Mouse (Mus musculus): ENCODE measurements around the gene Gprc5c. TPM values are rescaled to one million over a fixed set of nuclear protein-coding genes. Genes with fewer than 3 reads are reported as not detected.

Gene Gprc5c
- total and polyA plus RNA-seq, 3 experiments, result not detected

- TF ChIP-seq SMC3 (IDR thresholded peaks at IDR 0.05; ENCODE audit: low read depth, low read length) (no peak), MAFK (IDR thresholded peaks at IDR 0.05; ENCODE audit: insufficient replicate concordance, low read length) (no peak), NELFE (IDR thresholded peaks at IDR 0.05; ENCODE audit: low read depth, low read length) (no peak), RCOR1 (conservative IDR thresholded peaks at IDR 0.05; ENCODE audit: low read depth, low read length) (no peak), USF1 (IDR thresholded peaks at IDR 0.05; ENCODE audit: low read depth, low read length) (peak; percentile 55; the same call in 1 of the 2 replicates)
Observed at GRCm38 (mm10) chr11:114898026-114898425, 47.1 kb downstream of the Gprc5c start (continued).

DNA sequence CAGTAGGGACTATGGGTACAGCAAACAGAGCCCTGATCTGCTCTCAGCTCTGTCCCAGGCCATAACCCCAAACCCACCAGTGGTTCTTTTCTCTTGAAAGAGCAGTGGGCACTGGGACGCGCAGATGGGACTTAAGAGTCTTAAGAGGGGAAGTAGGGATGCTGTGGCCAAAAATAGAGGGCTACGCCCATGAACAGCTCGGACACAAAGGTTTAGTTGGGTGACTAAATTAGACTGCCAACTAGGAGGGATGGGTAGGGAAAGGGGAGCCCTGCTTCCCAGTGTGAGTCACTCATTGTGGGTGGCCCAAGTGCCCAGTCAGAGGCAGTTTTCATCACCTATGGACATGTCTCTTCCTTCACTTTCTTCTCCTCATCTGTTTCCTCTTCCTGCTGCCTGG is 52.3 kb downstream of the Gprc5c start:
- H3K4me1 ChIP-seq (ENCODE audit: control insufficient read depth in 1 of 2, insufficient read depth in 2 of 2), result peaks cover 4 to 14% of the 10 kb centered on the region in 2 experiments
- DNase-seq (ENCODE audit: extremely low read depth), result no peak
- H3K79me2 ChIP-seq (replicated peaks; ENCODE audit: control insufficient read depth, extremely low read depth, insufficient read depth, poor library complexity, severe bottlenecking), result no peaks in the 10 kb centered on the region
- no peak overlapping the region for H3K27ac ChIP-seq (ENCODE audit: insufficient read depth, low read depth)
- no peak overlapping the region for H3K4me2 ChIP-seq (ENCODE audit: insufficient read depth, low read depth, poor library complexity, severe bottlenecking)
- in situ Hi-C loops (cut with MboI; ENCODE audit: low pct_ligation_motif_present, low pct_unique_long_range_greater_than_20kb, low sequenced_read_pairs), result no loop called here
- H3K4me3 ChIP-seq (replicated peaks in 1 of 3; ENCODE audit: low read depth in 2 of 3, low read length in 2 of 3, poor library complexity in 1 of 3), result no peak overlapping the region
- no peaks in the 10 kb centered on the region for H3K9me3 ChIP-seq (replicated peaks; ENCODE audit: low read length)
- no peak for TF ChIP-seq JUN (IDR thresholded peaks at IDR 0.05; ENCODE audit: insufficient read depth, low read depth, low read length)
- TF ChIP-seq RAD21 (IDR thresholded peaks at IDR 0.05; ENCODE audit: low read depth, low read length), result no peak
- no peak for TF ChIP-seq ETS1 (conservative IDR thresholded peaks at IDR 0.05; ENCODE audit: low read depth, low read length)
- TF ChIP-seq ZNF384 (IDR thresholded peaks at IDR 0.05; ENCODE audit: low read depth, low read length), result no peak
- no peak for TF ChIP-seq USF1 (IDR thresholded peaks at IDR 0.05; ENCODE audit: low read depth, low read length)
- no peak for TF ChIP-seq ZKSCAN1 (IDR thresholded peaks at IDR 0.05; ENCODE audit: borderline replicate concordance, low read depth, low read length)
- TF ChIP-seq MAFK (IDR thresholded peaks at IDR 0.05; ENCODE audit: insufficient replicate concordance, low read length), result no peak
- H3K36me3 ChIP-seq (replicated peaks in 1 of 2; ENCODE audit: control insufficient read depth in 1 of 2, insufficient read depth in 1 of 2, low read length in 1 of 2), result no peaks in the 10 kb centered on the region
- no peak overlapping the region for H3K9ac ChIP-seq (ENCODE audit: insufficient read depth, low read depth)
- dilution Hi-C loops (cut with MboI; ENCODE audit: extremely low pct_ligation_motif_present, extremely low pct_unique_long_range_greater_than_20kb, low sequenced_read_pairs), result no loop called here
- peaks cover 2% of the 10 kb centered on the region for H3K27me3 ChIP-seq (replicated peaks)

DNA sequence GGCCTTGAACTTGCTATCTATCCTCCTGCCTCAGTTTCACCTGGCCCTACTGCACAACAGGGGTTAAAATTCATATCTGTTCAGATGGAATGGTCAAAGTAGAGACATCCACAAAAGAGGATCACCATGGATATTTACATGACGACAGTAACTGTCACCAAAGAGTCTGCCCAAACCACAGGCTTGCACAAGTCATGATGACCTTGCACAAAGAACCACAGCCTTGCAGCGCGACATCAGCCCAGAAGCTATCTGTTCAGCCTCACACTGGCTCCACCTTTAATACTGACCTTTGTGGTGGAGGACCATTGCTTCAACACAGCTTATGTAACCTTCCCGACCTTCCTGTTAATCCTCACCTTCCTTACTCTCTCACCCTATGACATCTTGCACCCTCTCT is 56.6 kb downstream of the Gprc5c start:
- Histone ChIP-seq H3K9me3 (replicated peaks; ENCODE audit: low read length) (no peaks in the 10 kb centered on the region), H3K4me1 (ENCODE audit: control insufficient read depth in 1 of 2, insufficient read depth in 2 of 2) (peaks cover 0 to 4% of the 10 kb centered on the region in 2 experiments; a peak in 1 of 4 replicates), H3K79me2 (replicated peaks; ENCODE audit: control insufficient read depth, extremely low read depth, insufficient read depth, poor library complexity, severe bottlenecking) (no peaks in the 10 kb centered on the region), H3K27ac (ENCODE audit: insufficient read depth, low read depth) (no peak overlapping the region), H3K36me3 (replicated peaks in 1 of 2; ENCODE audit: control insufficient read depth in 1 of 2, insufficient read depth in 1 of 2, low read length in 1 of 2) (no peaks in the 10 kb centered on the region), H3K27me3 (replicated peaks) (peaks cover 2% of the 10 kb centered on the region), H3K9ac (ENCODE audit: insufficient read depth, low read depth) (no peak overlapping the region), H3K4me3 (replicated peaks in 1 of 3; ENCODE audit: low read depth in 2 of 3, low read length in 2 of 3, poor library complexity in 1 of 3) (no peak overlapping the region), H3K4me2 (ENCODE audit: insufficient read depth, low read depth, poor library complexity, severe bottlenecking) (no peak overlapping the region)
- no peak for TF ChIP-seq GABPA (IDR thresholded peaks at IDR 0.05; ENCODE audit: insufficient replicate concordance, low read depth, low read length)
- TF ChIP-seq JUN (IDR thresholded peaks at IDR 0.05; ENCODE audit: insufficient read depth, low read depth, low read length), result no peak
- no peak for TF ChIP-seq USF1 (IDR thresholded peaks at IDR 0.05; ENCODE audit: low read depth, low read length)
- no peak for TF ChIP-seq SMC3 (IDR thresholded peaks at IDR 0.05; ENCODE audit: low read depth, low read length)
- TF ChIP-seq IRF4 (IDR thresholded peaks at IDR 0.05; ENCODE audit: low read depth, low read length), result no peak
- TF ChIP-seq JUND (conservative IDR thresholded peaks at IDR 0.05; ENCODE audit: low read depth, low read length), result no peak
- no peak for TF ChIP-seq ETS1 (conservative IDR thresholded peaks at IDR 0.05; ENCODE audit: low read depth, low read length)
- no peak for TF ChIP-seq KAT2A (IDR thresholded peaks at IDR 0.05; ENCODE audit: insufficient replicate concordance, low read length)
- no peak for TF ChIP-seq HCFC1 (IDR thresholded peaks at IDR 0.05; ENCODE audit: low read depth, low read length)
- TF ChIP-seq BHLHE40 (IDR thresholded peaks at IDR 0.05; ENCODE audit: low read depth, low read length), result no peak
- no peak for TF ChIP-seq MAX (IDR thresholded peaks at IDR 0.05; ENCODE audit: low read length)
- no peak for TF ChIP-seq RAD21 (IDR thresholded peaks at IDR 0.05; ENCODE audit: low read depth, low read length)
- no peak for TF ChIP-seq TBP (conservative IDR thresholded peaks at IDR 0.05; ENCODE audit: low read depth, low read length)
- TF ChIP-seq RCOR1 (conservative IDR thresholded peaks at IDR 0.05; ENCODE audit: low read depth, low read length), result no peak
- TF ChIP-seq CTCF (conservative IDR thresholded peaks at IDR 0.05 in 1 of 2, IDR thresholded peaks at IDR 0.05 in 1 of 2; ENCODE audit: low read depth in 2 of 2, low read length in 2 of 2), result no peak
- no peak for TF ChIP-seq CHD1 (IDR thresholded peaks at IDR 0.05; ENCODE audit: low read depth, low read length)
- TF ChIP-seq E2F4 (IDR thresholded peaks at IDR 0.05; ENCODE audit: insufficient replicate concordance, low read depth, low read length), result no peak
- TF ChIP-seq ZNF384 (IDR thresholded peaks at IDR 0.05; ENCODE audit: low read depth, low read length), result no peak
- no peak for TF ChIP-seq NRF1 (IDR thresholded peaks at IDR 0.05; ENCODE audit: low read depth, low read length)
- TF ChIP-seq ELF1 (IDR thresholded peaks at IDR 0.05; ENCODE audit: low read depth, low read length), result no peak
- in situ Hi-C loops (cut with MboI; ENCODE audit: low pct_ligation_motif_present, low pct_unique_long_range_greater_than_20kb, low sequenced_read_pairs) (no loop called here), dilution Hi-C loops (cut with MboI; ENCODE audit: extremely low pct_ligation_motif_present, extremely low pct_unique_long_range_greater_than_20kb, low sequenced_read_pairs) (no loop called here)
- DNase-seq (ENCODE audit: extremely low read depth), result no peak
